Mouse (Mus musculus) liver, embryonic 14.5 days (tissue): ENCODE data around the gene Cbr3. TPM values are rescaled to one million over a fixed set of nuclear protein-coding genes. Genes with fewer than 3 reads are reported as not detected.
A peak's percentile ranks its signal among the peaks of the same experiment; 100 is the strongest.

Experiments used
- ATAC-seq: fragments of 200-750 bp; cut with Nextera tagmentation; 2 replicates; pipeline ENCODE4 v1.8.0; 2017; ENCODE audit warnings: moderate number of reproducible peaks, mild to moderate bottlenecking, moderate library complexity; ENCODE audit not compliant: insufficient read depth
- DNase-seq, 3 experiments: peaks; one replicate each; pipeline ENCODE4 v3.0.0-alpha.2; 2012 to 2013; ENCODE audit warnings: low read depth in 3 of 3, low spot score in 3 of 3
- H3K27ac ChIP-seq: fragments of 300-500 bp; sonication (generic); 2 replicates; pipeline ENCODE4 v1.5.1; 2014; ENCODE audit warnings: moderate library complexity, mild to moderate bottlenecking, control low read depth, inconsistent platforms
- H3K27me3 ChIP-seq: fragments of 300-500 bp; sonication (generic); 2 replicates; pipeline ENCODE4 v1.6.1; 2014; ENCODE audit warnings: mild to moderate bottlenecking, low read length, moderate library complexity; ENCODE audit not compliant: control insufficient read depth, insufficient read depth
- H3K36me3 ChIP-seq: fragments of 300-500 bp; sonication (generic); replicated peaks from 2 replicates; pipeline ENCODE4 v1.6.1; 2014; ENCODE audit warnings: low read depth; ENCODE audit not compliant: control insufficient read depth, insufficient read depth
- H3K4me1 ChIP-seq, 2 experiments: fragments of 200-500 bp in 1 of 2; fragments of 300-500 bp in 1 of 2; sonication (generic) in 1 of 2; replicated peaks; 2 replicates each; pipeline ENCODE4 v1.6.1; 2012 to 2014; ENCODE audit warnings: antibody characterized with exemption in 1 of 2, inconsistent platforms in 1 of 2, low read length in 1 of 2; ENCODE audit not compliant: control insufficient read depth in 2 of 2, insufficient read depth in 2 of 2
- H3K4me2 ChIP-seq: fragments of 300-500 bp; sonication (generic); 2 replicates; pipeline ENCODE4 v1.6.1; 2014; ENCODE audit warnings: low read depth, mild to moderate bottlenecking, control low read depth, moderate library complexity
- H3K4me3 ChIP-seq, 2 experiments: fragments of 200-500 bp in 1 of 2; fragments of 300-500 bp in 1 of 2; sonication (generic) in 1 of 2; 2 replicates each; pipeline ENCODE4 v1.5.1; 2012 to 2014; ENCODE audit warnings: low read depth in 2 of 2, low read length in 2 of 2, mild to moderate bottlenecking in 2 of 2, control low read depth in 1 of 2, inconsistent platforms in 1 of 2, moderate library complexity in 1 of 2; ENCODE audit not compliant: insufficient read depth in 1 of 2
- H3K9ac ChIP-seq: fragments of 300-500 bp; sonication (generic); replicated peaks from 2 replicates; pipeline ENCODE4 v1.6.1; 2014; ENCODE audit warnings: mild to moderate bottlenecking, control low read depth, moderate library complexity
- H3K9me3 ChIP-seq: fragments of 300-500 bp; sonication (generic); 2 replicates; pipeline ENCODE4 v1.6.1; 2016; ENCODE audit warnings: low read length, mixed read lengths; ENCODE audit not compliant: control insufficient read depth
- CTCF ChIP-seq: IDR thresholded peaks from 2 replicates; pipeline ENCODE4 v1.5.1; 2016; ENCODE audit warnings: antibody characterized with exemption, low read depth, control low read depth
- EP300 ChIP-seq: IDR thresholded peaks from 2 replicates; pipeline ENCODE4 v1.6.1; 2016; ENCODE audit warnings: antibody characterized with exemption, low read depth
- WGBS: fragments of 180-500 bp; shearing (Covaris S2); extraction: QIAGEN DNeasy Blood & Tissue Kit; methylation state at CpG from one replicate; pipeline ENCODE4 v1.1.7; 2014; ENCODE audit not compliant: insufficient replicate concordance; 5-methylcytosine and 5-hydroxymethylcytosine counted together
- polyA plus RNA-seq, 2 experiments: library from polyadenylated mRNA; depleted of rRNA in 1 of 2; stranded (reverse) in 1 of 2; unstranded in 1 of 2; fragments of >200 nt; fragmentation: Nextera tagmentation in 1 of 2; extraction: Ambion mirVana in 1 of 2; gene quantifications; 2 replicates each; pipeline versions ENCODE4 v1.2.1 to v1.2.3; 2012 to 2014

Cbr3 gene
- polyA plus RNA-seq, 2 experiments, result 0.28 to 0.32 TPM

DNA sequence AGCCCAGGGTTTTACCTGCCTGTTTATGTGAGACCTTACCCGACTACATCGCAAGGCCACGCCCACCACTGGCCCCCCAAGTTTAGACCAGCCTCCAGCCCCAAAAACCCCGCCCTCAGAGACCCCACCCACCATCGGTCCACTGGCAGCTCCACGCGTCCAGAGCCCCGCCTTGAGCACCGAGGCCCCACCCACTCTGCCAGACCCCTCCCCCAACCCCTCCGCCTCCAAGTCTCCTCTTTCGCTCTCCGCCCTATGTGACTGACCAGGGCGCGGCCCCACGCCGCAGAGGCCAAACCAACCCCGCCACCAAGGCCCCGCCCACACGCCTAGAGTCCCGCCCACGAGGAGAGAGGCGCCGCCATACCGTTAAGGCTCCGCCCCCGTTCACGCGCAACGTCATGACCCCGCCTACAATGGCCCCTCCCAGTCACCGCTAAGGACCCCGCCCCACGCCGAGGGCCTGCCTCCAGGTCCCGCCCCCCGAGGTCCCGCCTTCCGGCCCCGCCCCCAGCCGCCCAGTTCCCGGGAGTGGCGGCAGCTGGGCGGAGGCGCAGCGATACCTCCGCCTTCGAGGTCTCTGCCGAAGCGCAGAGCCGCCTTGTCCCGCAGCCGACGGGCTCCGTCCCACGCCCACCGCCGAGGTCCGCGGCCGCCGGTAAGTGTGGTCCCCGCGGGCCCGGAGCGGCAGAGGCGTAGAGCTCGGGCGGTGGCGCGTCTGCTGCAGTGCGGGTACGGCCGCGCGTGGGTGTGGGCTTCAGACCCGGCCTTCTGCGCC lies 28.6 kb downstream of the Cbr3 start, which contains the start of gene Dop1b:
TSS of gene Dop1b (plus strand) at position 494 of the 778 bp plus-strand sequence.
- DNase-seq, result peak; percentile 90 to 95 (median 90)
- H3K27me3 ChIP-seq, result no peaks in the 10 kb centered on the region
- H3K27ac ChIP-seq, result peak within 1 kb of the TSS; percentile 84
- H3K4me2 ChIP-seq, result peak within 1 kb of the TSS; percentile 71
- H3K9me3 ChIP-seq, result no peaks in the 10 kb centered on the region
- peak; percentile 85 for ATAC-seq
- H3K4me3 ChIP-seq, result peak within 1 kb of the TSS; percentile 60 to 86
- TF ChIP-seq EP300 (no peak), CTCF (no peak)
- H3K4me1 ChIP-seq, result peaks cover 14 to 29% of the 10 kb centered on the region in 2 experiments
- H3K9ac ChIP-seq, result peak within 1 kb of the TSS; percentile 68
- under 1% methylated on average over 72 of the region's 77 CpGs for WGBS
- no peaks in the 10 kb centered on the region for H3K36me3 ChIP-seq

DNA sequence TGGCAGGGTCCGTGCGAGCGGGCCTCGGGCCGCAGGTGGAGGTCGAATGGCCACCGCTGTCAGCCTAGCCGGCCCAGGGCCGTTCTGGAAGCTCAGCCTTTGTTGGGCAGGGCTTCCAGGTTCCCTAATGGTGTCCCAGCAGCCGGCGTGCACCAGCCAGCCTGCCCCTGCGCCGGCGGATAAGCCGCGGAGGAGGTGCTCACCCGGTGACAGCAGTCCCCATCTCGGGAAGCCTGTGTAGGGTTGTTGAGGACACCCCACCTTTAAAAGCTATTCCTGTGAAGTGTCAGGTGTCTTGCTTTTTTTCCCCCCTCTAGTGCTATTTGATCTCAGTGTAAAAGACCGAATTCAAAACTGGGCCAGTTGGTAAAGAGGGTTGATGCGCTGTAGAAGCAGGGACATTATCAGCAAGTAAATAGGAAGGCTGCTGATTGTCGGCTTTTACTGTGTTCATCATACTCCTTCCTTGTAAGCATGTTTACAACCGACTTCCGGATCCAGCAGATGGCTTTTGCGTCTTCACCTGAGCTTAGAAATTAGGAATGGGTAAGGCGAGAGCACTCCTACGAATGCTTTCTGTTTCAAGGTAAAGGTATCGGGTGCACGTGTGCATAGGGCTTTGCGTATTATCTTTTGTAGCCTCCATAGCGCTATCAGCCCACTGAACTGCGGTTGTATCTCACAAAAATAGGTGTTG lies 29.3 kb downstream of the Cbr3 start:
- Histone ChIP-seq H3K27me3 (no peaks in the 10 kb centered on the region), H3K9ac (peak overlapping the region; percentile 68), H3K4me1 (peaks cover 18 to 33% of the 10 kb centered on the region in 2 experiments), H3K36me3 (no peaks in the 10 kb centered on the region), H3K4me2 (peak overlapping the region; percentile 71), H3K9me3 (no peaks in the 10 kb centered on the region), H3K27ac (peak overlapping the region; percentile 35), H3K4me3 (peak overlapping the region; percentile 60 to 66)
- TF ChIP-seq CTCF (no peak), EP300 (no peak)
- whole genome bisulfite sequencing, result 5% methylated on average over 31 of the region's 31 CpGs
- DNase-seq (peak; percentile 31 to 43 (median 34)), ATAC-seq (peak; percentile 54)

DNA sequence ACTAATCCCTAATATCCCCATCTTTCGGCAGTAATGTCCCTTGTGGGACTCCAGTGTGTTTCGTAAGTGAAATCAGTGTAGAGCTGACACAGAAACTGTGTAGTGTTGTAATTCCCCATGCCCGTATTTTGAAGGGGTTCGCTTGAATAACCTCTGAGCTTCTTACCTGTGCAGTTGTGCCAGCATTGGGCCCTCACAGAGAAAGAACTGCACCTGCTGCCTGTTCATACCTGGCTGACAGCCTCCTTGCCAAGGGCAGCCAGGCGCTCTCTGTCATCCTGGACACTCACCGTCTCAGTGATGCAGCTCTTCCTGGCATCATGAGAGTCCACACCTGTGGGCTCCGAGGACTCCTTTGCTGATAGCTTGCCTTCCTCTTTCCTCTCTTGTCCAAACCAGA lies 30.0 kb downstream of the Cbr3 start:
- no peaks in the 10 kb centered on the region; the same call in 1 of the 2 replicates for H3K36me3 ChIP-seq
- H3K4me3 ChIP-seq, result peak overlapping the region; percentile 60 to 66
- H3K27ac ChIP-seq, result peak overlapping the region; percentile 35; the same call in 1 of the 2 replicates
- H3K9me3 ChIP-seq, result no peaks in the 10 kb centered on the region
- DNase-seq (no peak), ATAC-seq (no peak)
- no peak for TF ChIP-seq EP300
- no peak for TF ChIP-seq CTCF
- WGBS, result 74% methylated on average over 7 of the region's 7 CpGs
- peaks cover 21 to 36% of the 10 kb centered on the region in 2 experiments for H3K4me1 ChIP-seq
- peak overlapping the region; percentile 68 for H3K9ac ChIP-seq
- peak overlapping the region; percentile 71 for H3K4me2 ChIP-seq
- H3K27me3 ChIP-seq, result no peaks in the 10 kb centered on the region

DNA sequence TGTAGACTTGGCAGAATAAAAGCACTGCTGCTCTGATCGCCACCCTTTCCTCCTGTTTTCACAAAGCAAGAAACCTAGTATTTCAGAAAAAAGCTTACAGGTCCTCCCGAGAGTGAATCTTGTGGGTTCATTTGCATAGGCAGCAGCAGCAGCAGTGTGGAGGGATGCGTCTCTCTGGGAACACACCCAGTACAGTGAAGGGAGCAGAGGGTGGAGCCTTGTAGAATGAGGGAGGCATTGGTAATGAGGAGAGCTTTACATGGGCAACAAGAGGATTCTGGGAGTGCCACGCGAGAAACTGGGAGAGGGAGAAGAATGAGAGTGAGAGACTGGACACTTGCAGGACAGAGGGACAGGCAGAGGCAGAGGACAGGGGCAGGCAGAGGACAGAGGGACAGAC lies 31.4 kb downstream of the Cbr3 start:
- Histone ChIP-seq H3K4me1 (peaks cover 21 to 36% of the 10 kb centered on the region in 2 experiments), H3K27me3 (no peaks in the 10 kb centered on the region), H3K9ac (peak overlapping the region; percentile 35; the same call in 1 of the 2 replicates), H3K9me3 (no peaks in the 10 kb centered on the region), H3K36me3 (no peaks in the 10 kb centered on the region; the same call in 1 of the 2 replicates), H3K4me3 (no peak overlapping the region), H3K4me2 (peak overlapping the region; percentile 16), H3K27ac (no peak overlapping the region)
- TF ChIP-seq CTCF, result no peak
- DNase-seq (peak; percentile 29 to 46 (median 34)), ATAC-seq (no peak)
- 22% methylated on average over 5 of the region's 5 CpGs for WGBS

DNA sequence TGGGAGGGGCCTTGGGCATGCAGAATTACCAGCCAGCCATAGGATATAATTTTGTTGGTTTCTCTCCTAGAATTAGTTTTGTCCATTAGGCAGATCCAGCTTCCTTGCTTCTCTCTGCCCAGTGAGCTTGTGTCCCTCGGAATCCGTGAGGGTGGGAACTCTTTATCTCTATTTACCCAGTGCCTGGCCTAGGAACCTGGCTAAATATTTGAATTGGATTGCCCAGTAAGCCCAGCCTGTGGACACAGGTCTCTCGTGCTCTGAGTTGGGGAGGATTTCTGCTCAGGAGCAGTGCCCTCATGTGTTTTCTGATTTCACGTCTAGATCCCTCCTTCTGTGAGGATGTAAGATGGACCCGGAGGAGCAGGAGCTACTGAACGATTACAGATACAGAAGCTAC lies 32.8 kb downstream of the Cbr3 start:
- Histone ChIP-seq H3K9me3 (no peaks in the 10 kb centered on the region), H3K4me1 (peaks cover 21 to 38% of the 10 kb centered on the region in 2 experiments), H3K9ac (no peak overlapping the region), H3K36me3 (no peaks in the 10 kb centered on the region; the same call in 1 of the 2 replicates), H3K4me2 (no peak overlapping the region; the same call in 1 of the 2 replicates), H3K27ac (no peak overlapping the region), H3K4me3 (peak overlapping the region in 1 of 2 experiments; percentile 26; a peak in 2 of 4 replicates), H3K27me3 (no peaks in the 10 kb centered on the region)
- TF ChIP-seq EP300, result no peak
- no peak for TF ChIP-seq CTCF
- ATAC-seq (no peak), DNase-seq (no peak)
- 69% methylated on average over 6 of the region's 6 CpGs for WGBS
